Mouse (Mus musculus): ENCODE measurements around the gene Sv2c.
A peak's percentile ranks its signal among the peaks of the same experiment; 100 is the strongest.

The Sv2c gene

GRCm38 (mm10) chr13:96052755-96053154, 79.6 kb downstream of the Sv2c start:
- DNase-seq (ENCODE audit: inconsistent ontology term) = no peak

DNA sequence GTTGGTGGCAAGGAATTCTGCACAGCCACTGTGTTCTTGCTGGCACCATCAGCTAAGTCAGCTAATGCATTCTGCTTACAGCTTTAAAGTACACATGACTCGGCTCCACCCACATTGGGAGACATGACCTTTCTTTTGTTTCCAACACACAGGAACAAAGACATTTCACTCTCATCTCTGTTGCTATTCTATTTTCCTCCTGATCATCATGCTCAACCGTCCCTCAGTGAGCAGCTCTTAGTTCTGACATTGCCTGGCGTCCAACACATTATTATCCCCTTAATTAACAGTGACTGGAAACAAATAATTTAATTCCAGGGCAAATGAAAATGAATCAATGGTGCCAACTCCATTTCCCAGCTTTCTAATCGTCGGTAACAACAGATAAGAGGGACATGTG, 87.0 kb downstream of the Sv2c start:
- peak; percentile 14 for DNase-seq (ENCODE audit: inconsistent ontology term)

- DNase-seq (ENCODE audit: inconsistent ontology term) = no peak
Measured at GRCm38 (mm10) chr13:96040275-96041042, 91.9 kb downstream of the Sv2c start.

GRCm38 (mm10) chr13:96039536-96039935, 92.8 kb downstream of the Sv2c start:
- DNase-seq (ENCODE audit: inconsistent ontology term) = no peak

DNA sequence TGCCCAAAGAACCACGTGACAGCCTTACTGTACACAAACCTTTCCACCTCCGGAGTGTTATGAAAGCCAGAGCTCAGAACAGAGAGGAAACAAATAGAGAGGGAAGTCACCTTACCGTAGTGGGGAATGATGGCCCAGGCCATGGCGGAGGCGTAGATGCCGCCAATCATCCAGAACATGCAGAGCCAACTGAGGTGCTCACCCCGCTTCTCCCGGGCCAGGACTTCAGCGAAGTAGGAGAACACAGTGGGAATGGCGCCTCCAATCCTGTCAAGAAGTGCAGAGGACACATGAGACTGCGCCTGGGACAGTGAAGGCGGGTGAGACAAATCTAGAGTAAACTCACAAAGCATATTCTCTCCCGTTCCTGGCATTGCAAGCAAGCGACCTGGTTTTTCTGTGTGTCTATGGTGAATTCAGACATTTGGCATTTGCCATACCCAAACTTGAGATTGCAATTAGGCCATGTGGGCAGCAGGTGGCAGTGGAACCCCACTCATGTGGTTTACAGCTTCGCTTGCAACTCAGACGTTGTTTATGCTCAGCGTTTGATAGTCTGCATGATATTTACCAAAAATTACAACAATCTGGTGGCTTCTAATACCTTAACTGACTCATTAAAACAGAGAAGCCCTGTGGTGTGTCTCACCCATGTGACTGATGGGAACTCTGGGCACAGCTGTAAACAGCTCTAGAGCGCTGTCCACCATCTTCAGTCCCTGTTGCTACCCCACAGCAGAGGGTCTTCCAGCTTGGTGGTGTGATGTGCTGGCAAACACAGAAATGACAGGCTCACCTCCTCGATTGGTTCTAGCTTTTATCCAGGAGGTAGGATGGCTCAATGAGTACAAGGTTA, 101.8 kb downstream of the Sv2c start:
- DNase-seq (ENCODE audit: inconsistent ontology term) = peak; percentile 50

GRCm38 (mm10) chr13:96023858-96024257, 108.5 kb downstream of the Sv2c start:
- DNase-seq (ENCODE audit: inconsistent ontology term) = no peak

DNA sequence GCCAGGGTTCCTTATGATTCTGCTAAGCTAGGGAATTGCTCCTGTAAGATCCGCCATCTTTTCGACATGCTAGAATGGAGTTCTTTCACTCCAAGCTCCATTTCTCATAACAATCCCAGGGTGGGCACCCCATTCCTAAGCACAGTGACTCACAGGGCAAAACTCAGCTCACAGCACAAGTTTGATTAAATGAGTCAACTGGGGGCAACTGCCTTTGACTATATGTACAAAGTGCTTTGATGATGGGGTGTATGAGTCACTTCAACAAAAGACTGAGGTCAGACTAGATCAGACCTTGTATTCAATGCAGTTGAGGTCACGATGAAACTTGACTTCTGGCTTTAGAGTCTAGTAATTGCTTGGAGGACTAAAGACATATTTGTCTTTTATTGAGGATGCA, 116.9 kb downstream of the Sv2c start:
- DNase-seq (ENCODE audit: inconsistent ontology term) = no peak

DNA sequence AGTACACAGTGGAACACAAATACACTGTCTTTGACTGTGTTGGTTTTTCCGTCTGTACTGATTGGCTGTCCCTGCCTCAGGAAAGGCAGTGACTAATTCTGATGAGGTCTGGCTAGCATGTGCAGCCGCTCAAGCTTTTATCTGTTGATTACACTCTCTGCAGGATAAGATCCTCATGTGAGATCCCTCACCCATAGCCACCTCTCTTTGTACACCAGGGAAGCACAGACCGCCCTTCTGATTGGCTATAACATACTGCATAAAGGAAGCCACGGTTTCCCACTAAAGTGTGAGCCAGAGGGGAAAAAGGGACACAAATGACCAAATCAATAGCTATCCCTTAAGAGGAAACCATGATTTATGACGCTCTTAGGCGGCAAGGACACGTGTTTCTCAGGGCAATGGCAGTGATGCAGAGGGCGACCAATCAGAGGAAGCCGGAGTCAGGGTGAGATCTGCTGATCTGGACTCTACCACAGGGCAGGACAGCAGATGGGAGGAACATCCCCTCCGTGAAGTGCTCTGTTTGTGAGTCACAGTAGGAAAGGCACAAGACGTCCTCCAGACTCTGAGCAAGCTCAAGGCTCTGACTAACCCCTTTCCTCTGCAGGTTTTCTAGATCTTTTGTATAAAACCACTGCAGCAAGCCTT, 121.4 kb downstream of the Sv2c start:
- peak; percentile 42 for DNase-seq (ENCODE audit: inconsistent ontology term)

GRCm38 (mm10) chr13:96008975-96009374, 123.4 kb downstream of the Sv2c start:
- no peak for DNase-seq (ENCODE audit: inconsistent ontology term)

GRCm38 (mm10) chr13:96008154-96008553, 124.2 kb downstream of the Sv2c start:
- DNase-seq (ENCODE audit: inconsistent ontology term) = no peak

DNA sequence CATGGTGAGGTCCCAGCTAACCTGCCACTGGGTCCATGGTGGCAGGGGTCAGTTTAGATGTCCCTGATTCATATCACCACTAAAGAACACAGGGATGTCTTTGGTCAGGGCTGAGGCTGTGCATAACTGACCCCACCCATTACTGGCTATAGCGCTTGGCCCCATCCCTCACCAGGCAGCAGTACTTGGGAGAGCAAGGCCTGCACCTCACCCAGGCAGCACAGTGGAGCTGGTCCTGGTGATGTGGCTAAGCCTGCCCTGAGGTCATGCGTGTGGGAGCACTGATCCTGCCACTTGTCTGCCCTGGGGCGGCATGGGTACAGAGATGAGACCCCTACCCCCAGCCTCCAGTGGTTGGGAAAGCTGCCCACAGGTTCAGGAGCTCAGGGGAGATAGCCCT, 128.8 kb downstream of the Sv2c start:
- DNase-seq (ENCODE audit: inconsistent ontology term) = no peak

GRCm38 (mm10) chr13:96002475-96002874, 129.9 kb downstream of the Sv2c start:
- peak; percentile 15 for DNase-seq (ENCODE audit: inconsistent ontology term)

GRCm38 (mm10) chr13:95999396-95999795, 133.0 kb downstream of the Sv2c start:
- no peak for DNase-seq (ENCODE audit: inconsistent ontology term)

GRCm38 (mm10) chr13:95997294-95997693, 135.1 kb downstream of the Sv2c start:
- no peak for DNase-seq (ENCODE audit: inconsistent ontology term)

GRCm38 (mm10) chr13:95994705-95995703, 137.4 kb downstream of the Sv2c start:
- peak; percentile 87 for DNase-seq (ENCODE audit: inconsistent ontology term)

DNA sequence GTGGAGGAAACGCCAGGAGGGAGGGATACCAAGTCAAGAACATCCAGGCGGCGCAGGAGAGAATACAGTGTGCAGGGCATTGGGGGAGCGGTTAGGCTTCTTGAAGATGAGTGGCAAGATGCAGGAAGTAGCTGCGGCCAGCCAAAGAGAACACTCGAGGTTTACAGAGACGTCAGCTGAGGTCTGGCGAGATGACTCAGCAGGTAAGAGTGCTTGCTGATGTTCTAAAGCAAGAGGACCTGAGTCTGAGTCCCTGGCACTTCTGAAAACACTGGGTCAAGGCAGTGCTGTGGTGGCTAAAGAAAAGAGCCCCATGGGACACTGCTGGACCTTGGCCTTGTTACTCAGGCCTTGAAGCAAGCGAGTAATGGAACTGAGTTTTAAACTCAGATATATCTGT, 144.2 kb downstream of the Sv2c start:
- DNase-seq (ENCODE audit: inconsistent ontology term) = no peak

- no peak for DNase-seq (ENCODE audit: inconsistent ontology term)
Measured at GRCm38 (mm10) chr13:95987147-95987546, 145.2 kb downstream of the Sv2c start.

DNA sequence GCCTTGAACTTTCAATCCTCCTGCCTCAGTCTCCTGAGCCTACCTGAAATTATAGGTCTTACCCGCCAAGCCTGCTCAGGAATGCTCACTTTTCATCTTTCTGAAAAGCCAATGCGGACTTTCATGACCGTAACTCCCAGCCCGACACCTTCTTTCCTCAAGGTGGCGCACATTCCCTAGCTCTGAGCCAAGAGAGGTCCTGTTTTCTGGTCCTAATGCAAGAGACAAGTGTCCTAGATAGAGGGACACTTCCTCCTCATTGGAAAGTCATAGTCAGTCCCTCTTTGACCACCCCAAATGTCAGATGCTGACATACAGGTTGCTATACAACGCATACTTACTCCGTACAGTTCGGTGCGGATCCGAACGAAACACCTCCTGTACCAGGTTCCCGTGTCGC, 146.0 kb downstream of the Sv2c start:
- DNase-seq (ENCODE audit: inconsistent ontology term) = no peak

- DNase-seq (ENCODE audit: inconsistent ontology term) = no peak
Measured at GRCm38 (mm10) chr13:95975225-95975624, 157.2 kb downstream of the Sv2c start.

GRCm38 (mm10) chr13:95974106-95974505, 158.3 kb downstream of the Sv2c start:
- DNase-seq (ENCODE audit: inconsistent ontology term) = no peak

DNA sequence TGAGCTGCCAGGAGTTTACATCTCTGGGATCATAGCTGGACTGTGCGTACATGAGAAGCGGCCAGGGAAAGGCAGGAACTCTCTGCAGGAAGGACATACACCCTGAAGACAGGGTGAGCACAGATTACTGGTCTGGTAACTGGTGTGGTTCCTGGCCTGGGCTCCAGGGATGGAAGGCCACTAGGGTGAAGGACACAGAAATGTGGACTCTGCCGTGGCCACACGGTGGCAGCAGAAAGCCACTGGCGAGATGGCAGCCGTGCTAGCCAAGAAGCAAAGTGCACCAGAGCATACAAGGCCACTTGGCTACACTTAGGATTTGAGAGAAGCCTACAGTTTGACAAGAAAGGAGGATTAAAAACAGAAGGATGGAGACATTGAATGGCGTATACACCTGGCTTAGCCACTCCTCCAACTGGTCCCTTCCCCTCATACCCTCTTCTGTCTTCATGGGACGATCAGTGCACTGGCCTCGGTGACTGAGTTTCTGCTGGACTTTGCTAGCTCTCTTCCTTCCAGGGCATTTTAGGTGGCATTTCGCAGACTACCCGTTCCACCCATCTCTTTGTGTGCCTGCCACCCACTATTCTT, 158.9 kb downstream of the Sv2c start:
- peak; percentile 53 for DNase-seq (ENCODE audit: inconsistent ontology term)

Data from Muller cell, postnatal 12 days (primary cell).